Comparison of ENCODE assay signal across 8 mouse cellular contexts in the genomic region with DNA sequence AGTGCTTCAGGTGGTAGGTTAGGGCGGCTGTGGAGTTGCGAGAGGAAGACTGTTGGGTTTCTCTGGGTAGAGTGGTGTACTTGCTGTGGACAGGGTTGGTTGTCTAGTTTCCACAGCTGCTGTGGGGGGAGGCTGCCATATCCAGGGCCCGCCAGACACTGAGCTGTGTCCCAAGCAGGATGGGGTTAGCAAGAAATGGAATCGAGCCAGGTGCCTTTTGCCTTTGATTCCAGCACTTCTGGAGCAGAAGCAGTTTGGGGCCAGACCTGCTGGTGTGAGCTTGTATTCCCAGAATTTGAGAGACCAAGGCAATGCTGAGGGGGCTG. TPM values are rescaled to one million over a fixed set of nuclear protein-coding genes. Genes with fewer than 3 reads are reported as not detected.
DNase-seq lines count a peak whose midpoint lies in the region; ATAC-seq lines count a peak whose summit lies in the region.

No protein-coding gene starts in this region.

- no peaks in the 10 kb centered on the region for H3K27me3 ChIP-seq in heart, embryonic 11.5 days (ENCODE audit: control insufficient read depth, insufficient read depth, low read length)
- H3K27me3 ChIP-seq in embryonic facial prominence, embryonic 14.5 days (replicated peaks; ENCODE audit: control insufficient read depth, insufficient read depth, low read length): no peaks in the 10 kb centered on the region
- H3K27me3 ChIP-seq in midbrain, embryonic 11.5 days (ENCODE audit: control insufficient read depth, insufficient read depth, low read length): no peaks in the 10 kb centered on the region

- H3K4me1 ChIP-seq in heart, embryonic 11.5 days (ENCODE audit: control insufficient read depth, insufficient read depth, low read length): peaks cover 15% of the 10 kb centered on the region
- H3K4me1 ChIP-seq in embryonic facial prominence, embryonic 14.5 days (ENCODE audit: control insufficient read depth, insufficient read depth, low read length): peaks cover 14% of the 10 kb centered on the region
- H3K4me1 ChIP-seq in midbrain, embryonic 11.5 days (ENCODE audit: control insufficient read depth, insufficient read depth, low read length): peaks cover 21% of the 10 kb centered on the region

- H3K9ac ChIP-seq in heart, embryonic 11.5 days (ENCODE audit: low read depth, low read length): peak overlapping the region; percentile 100
- peak overlapping the region; percentile 100 for H3K9ac ChIP-seq in embryonic facial prominence, embryonic 14.5 days (ENCODE audit: low read depth, low read length)
- peak overlapping the region; percentile 100 for H3K9ac ChIP-seq in midbrain, embryonic 11.5 days (ENCODE audit: low read length)

- no peak for DNase-seq in heart, adult 9 months (ENCODE audit: low spot score in 2 of 2)
- no peak for DNase-seq in embryonic facial prominence, embryonic 14.5 days (ENCODE audit: low spot score)
- DNase-seq in kidney, adult 11 months: peak; percentile 52
- peak; percentile 62 for DNase-seq in midbrain, embryonic 11.5 days (ENCODE audit: low spot score, missing footprints)
- DNase-seq in cerebellum, adult 8-10 months: no peak
- no peak for DNase-seq in yolk sac, embryonic 10.5 days (ENCODE audit: low spot score)
- no peak for DNase-seq in urinary bladder, postnatal 10 days (ENCODE audit: low spot score)

- ATAC-seq in heart, embryonic 11.5 days (replicated peaks; ENCODE audit: insufficient number of reproducible peaks, low FRiP score, low TSS enrichment): no peak
- ATAC-seq in embryonic facial prominence, embryonic 14.5 days (ENCODE audit: low read depth): no peak
- no peak for ATAC-seq in midbrain, embryonic 11.5 days (ENCODE audit: low FRiP score)

- 64% methylated on average over 4 of the region's 4 CpGs for WGBS in heart, embryonic 11.5 days (ENCODE audit: insufficient replicate concordance)
- 50% methylated on average over 3 of the region's 4 CpGs for WGBS in embryonic facial prominence, embryonic 14.5 days
- 68% methylated on average over 4 of the region's 4 CpGs for WGBS in midbrain, embryonic 11.5 days

- peak overlapping the region; percentile 91 for H3K4me2 ChIP-seq in heart, embryonic 11.5 days
- H3K4me2 ChIP-seq in embryonic facial prominence, embryonic 14.5 days (ENCODE audit: low read depth, low read length): peak overlapping the region; percentile 87
- H3K4me2 ChIP-seq in midbrain, embryonic 11.5 days: peak overlapping the region; percentile 80

- H3K9me3 ChIP-seq in heart, embryonic 11.5 days (replicated peaks; ENCODE audit: control insufficient read depth, low read length): no peaks in the 10 kb centered on the region
- no peaks in the 10 kb centered on the region for H3K9me3 ChIP-seq in embryonic facial prominence, embryonic 14.5 days (ENCODE audit: control insufficient read depth, low read length)
- H3K9me3 ChIP-seq in midbrain, embryonic 11.5 days (ENCODE audit: control insufficient read depth, low read length): no peaks in the 10 kb centered on the region

- H3K27ac ChIP-seq in heart, embryonic 11.5 days (ENCODE audit: low read depth, low read length): peak overlapping the region; percentile 29
- peak overlapping the region; percentile 39; the same call in 1 of the 2 replicates for H3K27ac ChIP-seq in embryonic facial prominence, embryonic 14.5 days (replicated peaks; ENCODE audit: low read depth, low read length)
- H3K27ac ChIP-seq in midbrain, embryonic 11.5 days (ENCODE audit: low read depth, low read length): no peak overlapping the region

- peaks cover 33% of the 10 kb centered on the region for H3K36me3 ChIP-seq in heart, embryonic 11.5 days (ENCODE audit: control insufficient read depth, insufficient read depth, low read length)
- H3K36me3 ChIP-seq in embryonic facial prominence, embryonic 14.5 days (ENCODE audit: control insufficient read depth, insufficient read depth, low read length): peaks cover 59% of the 10 kb centered on the region
- peaks cover 23% of the 10 kb centered on the region for H3K36me3 ChIP-seq in midbrain, embryonic 11.5 days (ENCODE audit: control insufficient read depth, insufficient read depth, low read length)

- H3K4me3 ChIP-seq in heart, embryonic 11.5 days (ENCODE audit: low read depth, low read length): peak overlapping the region; percentile 100
- H3K4me3 ChIP-seq in embryonic facial prominence, embryonic 14.5 days (ENCODE audit: low read depth, low read length): peak overlapping the region; percentile 99
- H3K4me3 ChIP-seq in midbrain, embryonic 11.5 days (ENCODE audit: low read depth, low read length): peak overlapping the region; percentile 100

RNA-seq across cellular contexts. Expression of a gene that starts 2.1 kb away (rescaled TPM):
- 1,535 and 1,579 TPM in 2 replicates for polyA plus RNA-seq in heart, embryonic 11.5 days (2014; fragmentation: Nextera tagmentation; extraction: Ambion mirVana)
- 3,017 and 3,062 TPM in 2 replicates for polyA plus RNA-seq in embryonic facial prominence, embryonic 14.5 days (2014; fragmentation: Nextera tagmentation; extraction: Ambion mirVana)
- polyA plus RNA-seq in midbrain, embryonic 11.5 days (2014; fragmentation: Nextera tagmentation; extraction: Ambion mirVana): 1,753 and 1,929 TPM in 2 replicates

RNA-seq across cellular contexts. Expression of a gene that starts 10.9 kb away (rescaled TPM):
- polyA plus RNA-seq in heart, embryonic 11.5 days (2014; fragmentation: Nextera tagmentation; extraction: Ambion mirVana): 0.14 and 0.30 TPM in 2 replicates
- polyA plus RNA-seq in embryonic facial prominence, embryonic 14.5 days (2014; fragmentation: Nextera tagmentation; extraction: Ambion mirVana): 0.35 and 0.60 TPM in 2 replicates
- polyA plus RNA-seq in midbrain, embryonic 11.5 days (2014; fragmentation: Nextera tagmentation; extraction: Ambion mirVana): 0.12 and 0.14 TPM in 2 replicates

RNA-seq across cellular contexts. Expression of a gene that starts 16.4 kb away (rescaled TPM):
- polyA plus RNA-seq in heart, embryonic 11.5 days (2014; fragmentation: Nextera tagmentation; extraction: Ambion mirVana): not detected in 2 replicates
- polyA plus RNA-seq in embryonic facial prominence, embryonic 14.5 days (2014; fragmentation: Nextera tagmentation; extraction: Ambion mirVana): not detected in 2 replicates
- polyA plus RNA-seq in midbrain, embryonic 11.5 days (2014; fragmentation: Nextera tagmentation; extraction: Ambion mirVana): not detected in 2 replicates

RNA-seq across cellular contexts. Expression of a gene that starts 16.4 kb away (rescaled TPM):
- 59.2 and 63.3 TPM in 2 replicates for polyA plus RNA-seq in heart, embryonic 11.5 days (2014; fragmentation: Nextera tagmentation; extraction: Ambion mirVana)
- 86.7 and 89.3 TPM in 2 replicates for polyA plus RNA-seq in embryonic facial prominence, embryonic 14.5 days (2014; fragmentation: Nextera tagmentation; extraction: Ambion mirVana)
- 37.7 and 38.1 TPM in 2 replicates for polyA plus RNA-seq in midbrain, embryonic 11.5 days (2014; fragmentation: Nextera tagmentation; extraction: Ambion mirVana)

RNA-seq across cellular contexts. Expression of a gene that starts 16.5 kb away (rescaled TPM):
- not detected in 2 replicates for polyA plus RNA-seq in heart, embryonic 11.5 days (2014; fragmentation: Nextera tagmentation; extraction: Ambion mirVana)
- not detected in 2 replicates for polyA plus RNA-seq in embryonic facial prominence, embryonic 14.5 days (2014; fragmentation: Nextera tagmentation; extraction: Ambion mirVana)
- not detected in 2 replicates for polyA plus RNA-seq in midbrain, embryonic 11.5 days (2014; fragmentation: Nextera tagmentation; extraction: Ambion mirVana)

Comparison
In these comparisons a context has a peak if more than half of its experiments do, and no peak if none do; other contexts are left out.
1. DNase-seq: peak in kidney, adult 11 months (single experiment) and midbrain, embryonic 11.5 days (single experiment); none in heart, adult 9 months (0 of 2), embryonic facial prominence, embryonic 14.5 days (single experiment), cerebellum, adult 8-10 months (single experiment), yolk sac, embryonic 10.5 days (single experiment) and urinary bladder, postnatal 10 days (single experiment).
2. Peak in every context shown above with its lines, with median percentiles within 50 percentile points of each other: H3K4me2 ChIP-seq, H3K4me3 ChIP-seq and H3K9ac ChIP-seq.